Mouse (Mus musculus) MEL (cell line): Measurements from ENCODE around the gene Cbx4.

Experiments used
- CTCF ChIP-seq, 3 experiments: IDR thresholded peaks in 2 of 3; conservative IDR thresholded peaks in 1 of 3; 2 replicates each; pipeline ENCODE4 v1.5.1; 2011 to 2012; ENCODE audit warnings: low read length in 3 of 3, low read depth in 2 of 3, mild to moderate bottlenecking in 2 of 3, improper control_type of control experiment in 1 of 3, inconsistent platforms in 1 of 3, mixed read lengths in 1 of 3, moderate library complexity in 1 of 3; ENCODE audit not compliant: control insufficient read depth in 1 of 3, insufficient read depth in 1 of 3, poor library complexity in 1 of 3, severe bottlenecking in 1 of 3
- E2F4 ChIP-seq: IDR thresholded peaks from 2 replicates; pipeline ENCODE4 v1.6.1; 2011; ENCODE audit warnings: low read depth, low read length, improper control_type of control experiment, borderline replicate concordance
- EP300 ChIP-seq, 2 experiments: IDR thresholded peaks; 2 replicates each; pipeline ENCODE4 v1.6.1; 2011; ENCODE audit warnings: improper control_type of control experiment in 2 of 2, low read length in 2 of 2, low read depth in 1 of 2, mild to moderate bottlenecking in 1 of 2
- ETS1 ChIP-seq: IDR thresholded peaks from 2 replicates; pipeline ENCODE4 v1.6.1; 2012; ENCODE audit warnings: low read depth, mild to moderate bottlenecking, inconsistent platforms, low read length, improper control_type of control experiment, moderate library complexity
- GABPA ChIP-seq: IDR thresholded peaks from 2 replicates; pipeline ENCODE4 v1.6.1; 2012; ENCODE audit warnings: low read depth, mild to moderate bottlenecking, inconsistent platforms, low read length, improper control_type of control experiment, moderate library complexity
- KAT2A ChIP-seq: conservative IDR thresholded peaks from 2 replicates; pipeline ENCODE4 v1.6.1; 2012; ENCODE audit warnings: low read depth, low read length, improper control_type of control experiment, inconsistent platforms
- MYB ChIP-seq: IDR thresholded peaks from 2 replicates; pipeline ENCODE4 v1.6.1; 2011; ENCODE audit warnings: mild to moderate bottlenecking, low read depth, low read length, improper control_type of control experiment
- POLR2A ChIP-seq, 2 experiments: IDR thresholded peaks; 2 replicates each; pipeline ENCODE4 v1.6.1; 2011 to 2012; ENCODE audit warnings: low read length in 2 of 2, mild to moderate bottlenecking in 2 of 2, control low read depth in 1 of 2, improper control_type of control experiment in 1 of 2, low read depth in 1 of 2, moderate library complexity in 1 of 2; ENCODE audit not compliant: control insufficient read depth in 1 of 2, insufficient read depth in 1 of 2, poor library complexity in 1 of 2
- UBTF ChIP-seq: IDR thresholded peaks from 2 replicates; pipeline ENCODE4 v1.6.1; 2012; ENCODE audit warnings: low read depth, mild to moderate bottlenecking, inconsistent platforms, low read length, improper control_type of control experiment, moderate library complexity, borderline replicate concordance; ENCODE audit not compliant: insufficient read depth
- USF1 ChIP-seq: IDR thresholded peaks from 2 replicates; pipeline ENCODE4 v1.6.1; 2014; ENCODE audit warnings: low read depth, mild to moderate bottlenecking, inconsistent platforms, low read length, improper control_type of control experiment, moderate library complexity
- ZC3H11A ChIP-seq: IDR thresholded peaks from 2 replicates; pipeline ENCODE4 v1.6.1; 2012; ENCODE audit warnings: low read depth, mild to moderate bottlenecking, inconsistent platforms, low read length, improper control_type of control experiment
- ZKSCAN1 ChIP-seq: IDR thresholded peaks from 2 replicates; pipeline ENCODE4 v1.6.1; 2012; ENCODE audit warnings: low read depth, mild to moderate bottlenecking, inconsistent platforms, low read length, improper control_type of control experiment, moderate library complexity
- ZNF384 ChIP-seq: IDR thresholded peaks from 2 replicates; pipeline ENCODE4 v1.6.1; 2012; ENCODE audit warnings: low read depth, mild to moderate bottlenecking, inconsistent platforms, low read length, improper control_type of control experiment

DNA sequence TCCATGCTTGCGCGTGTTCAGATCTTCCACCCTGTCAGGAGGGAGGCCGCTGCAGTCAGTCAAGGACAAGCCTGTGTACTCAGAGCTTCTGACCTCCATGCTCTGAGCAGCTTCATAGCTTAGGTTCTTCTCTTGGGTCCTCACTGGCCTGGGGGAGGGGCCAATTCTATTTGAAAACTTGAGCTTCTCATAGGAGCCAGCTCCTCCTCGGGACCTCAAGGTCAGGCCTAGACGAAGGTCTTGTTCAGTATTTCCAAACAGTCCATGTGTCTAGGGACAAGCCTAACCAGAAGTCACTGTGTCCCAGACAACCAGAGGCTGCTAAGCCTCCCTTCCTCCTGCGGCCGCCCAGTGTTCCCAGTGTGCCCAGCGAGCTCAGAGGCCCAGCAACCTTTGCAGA, 19.2 kb downstream of the Cbx4 start:
- TF ChIP-seq CTCF (IDR thresholded peaks at IDR 0.05 in 2 of 3, conservative IDR thresholded peaks at IDR 0.05 in 1 of 3; ENCODE audit: control insufficient read depth in 1 of 3, insufficient read depth in 1 of 3, low read depth in 2 of 3, low read length in 3 of 3, poor library complexity in 1 of 3, severe bottlenecking in 1 of 3) (no peak), UBTF (no peak), GABPA (no peak), MYB (no peak), KAT2A (no peak), POLR2A (IDR thresholded peaks at IDR 0.05; ENCODE audit: control insufficient read depth in 1 of 2, insufficient read depth in 1 of 2, low read depth in 1 of 2, low read length in 2 of 2, poor library complexity in 1 of 2) (no peak), ZNF384 (no peak), ZKSCAN1 (no peak), EP300 (IDR thresholded peaks at IDR 0.05; ENCODE audit: low read depth in 1 of 2, low read length in 2 of 2) (no peak), E2F4 (no peak), USF1 (no peak), ZC3H11A (no peak), ETS1 (no peak)
